Mouse (Mus musculus) stomach, embryonic 14.5 days (tissue): Measurements from ENCODE around the gene Elovl1. TPM values are rescaled to one million over a fixed set of nuclear protein-coding genes. Genes with fewer than 3 reads are reported as not detected.

ENCODE experiments used
- ATAC-seq: fragments of 200-750 bp; cut with Nextera tagmentation; 2 replicates; pipeline ENCODE4 v1.8.0; 2017; ENCODE audit warnings: low read depth, moderate TSS enrichment; ENCODE audit not compliant: insufficient number of reproducible peaks, insufficient read depth, low FRiP score
- H3K27ac ChIP-seq: fragments of 300-500 bp; sonication (generic); 2 replicates; pipeline ENCODE4 v1.5.1; 2014; ENCODE audit warnings: mild to moderate bottlenecking, low read length, moderate library complexity, mixed read lengths
- H3K27me3 ChIP-seq: fragments of 300-500 bp; sonication (generic); 2 replicates; pipeline ENCODE4 v1.6.1; 2014; ENCODE audit warnings: low read length, control low read depth, mixed read lengths; ENCODE audit not compliant: control insufficient read depth, insufficient read depth
- H3K36me3 ChIP-seq: fragments of 300-500 bp; sonication (generic); 2 replicates; pipeline ENCODE4 v1.6.1; 2014; ENCODE audit warnings: mild to moderate bottlenecking, control low read depth, low read length, moderate library complexity, mixed read lengths; ENCODE audit not compliant: control insufficient read depth, insufficient read depth
- H3K4me1 ChIP-seq: fragments of 300-500 bp; sonication (generic); 2 replicates; pipeline ENCODE4 v1.6.1; 2014; ENCODE audit warnings: low read length, control low read depth, mixed read lengths; ENCODE audit not compliant: control insufficient read depth, insufficient read depth
- H3K4me2 ChIP-seq: fragments of 300-500 bp; sonication (generic); replicated peaks from 2 replicates; pipeline ENCODE4 v1.6.1; 2014; ENCODE audit warnings: low read depth, low read length, control low read depth
- H3K4me3 ChIP-seq: fragments of 300-500 bp; sonication (generic); 2 replicates; pipeline ENCODE4 v1.5.1; 2014; ENCODE audit warnings: low read depth, low read length, control low read depth
- H3K9ac ChIP-seq: fragments of 300-500 bp; sonication (generic); replicated peaks from 2 replicates; pipeline ENCODE4 v1.6.1; 2014; ENCODE audit warnings: low read depth, mild to moderate bottlenecking, control low read depth, low read length, moderate library complexity, mixed read lengths
- H3K9me3 ChIP-seq: fragments of 300-500 bp; sonication (generic); 2 replicates; pipeline ENCODE4 v1.6.1; 2016; ENCODE audit warnings: low read depth, low read length, control low read depth; ENCODE audit not compliant: control insufficient read depth
- WGBS: fragments of 180-500 bp; shearing (Covaris S2); extraction: QIAGEN DNeasy Blood & Tissue Kit; methylation state at CpG from one replicate; pipeline ENCODE4 v1.1.7; 2014; 5-methylcytosine and 5-hydroxymethylcytosine counted together
- polyA plus RNA-seq: library from polyadenylated mRNA; unstranded; fragments of >200 nt; fragmentation: Nextera tagmentation; extraction: Ambion mirVana; gene quantifications from 2 replicates; pipeline ENCODE4 v1.2.1, GENCODE M21; 2014

Elovl1 gene
- 109 and 110 TPM in 2 replicates for polyA plus RNA-seq

DNA sequence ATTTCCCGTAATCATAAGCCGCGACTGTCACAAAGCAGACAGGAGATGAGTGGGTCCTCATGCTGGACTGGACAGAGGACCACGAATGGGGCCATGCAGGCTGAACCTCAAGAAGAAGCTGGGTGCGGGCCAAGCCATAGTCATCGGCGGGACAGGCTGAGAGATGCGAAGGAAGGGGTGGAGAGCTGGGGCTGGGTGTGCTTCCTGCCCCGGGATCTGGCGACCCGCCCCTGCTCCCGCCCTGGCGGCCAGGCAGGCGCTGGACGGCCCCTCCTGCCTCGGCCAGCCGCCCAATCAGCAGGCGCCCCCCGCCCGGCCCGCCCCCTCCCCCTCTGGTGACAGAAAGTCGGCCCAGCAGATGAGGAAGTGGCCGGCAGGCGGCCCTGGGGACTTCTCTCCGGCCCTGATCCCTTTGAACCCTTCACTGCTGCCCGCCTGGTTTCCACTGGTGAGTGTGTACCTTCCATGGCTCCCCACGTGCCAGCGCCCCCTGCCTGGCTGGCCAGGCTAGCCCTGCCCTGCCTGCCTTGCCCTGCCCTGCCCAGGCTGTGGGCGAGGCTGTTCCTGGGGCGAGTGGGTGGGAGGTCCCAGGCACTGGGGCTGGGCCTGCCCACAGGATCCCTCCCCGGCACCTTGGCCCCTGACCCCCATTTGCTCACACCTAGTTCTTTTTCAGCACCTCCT, at the start of gene Elovl1:
Gene Elovl1, plus strand, starts transcription at position 326 of the 684 bp plus-strand sequence.
- ATAC-seq = peak; percentile 96
- Histone ChIP-seq H3K4me1 (peaks cover 23% of the 10 kb centered on the region; the same call in 1 of the 2 replicates), H3K27ac (peak within 1 kb of the TSS; percentile 87), H3K9ac (peak within 1 kb of the TSS; percentile 76), H3K4me2 (peak within 1 kb of the TSS; percentile 88), H3K4me3 (peak within 1 kb of the TSS; percentile 76), H3K36me3 (peaks cover 21% of the 10 kb centered on the region), H3K9me3 (no peaks in the 10 kb centered on the region), H3K27me3 (no peaks in the 10 kb centered on the region)
- under 1% methylated on average over 21 of the region's 31 CpGs for WGBS

GRCm38 (mm10) chr4:118383271-118383670, 44.6 kb upstream of the Elovl1 start:
- no peaks in the 10 kb centered on the region for H3K9me3 ChIP-seq
- 90% methylated on average over 7 of the region's 7 CpGs for WGBS
- H3K4me2 ChIP-seq = no peak overlapping the region
- no peak overlapping the region for H3K27ac ChIP-seq
- peaks cover 72% of the 10 kb centered on the region for H3K36me3 ChIP-seq
- no peaks in the 10 kb centered on the region for H3K4me1 ChIP-seq
- H3K27me3 ChIP-seq = no peaks in the 10 kb centered on the region
- no peak overlapping the region for H3K9ac ChIP-seq
- no peak overlapping the region for H3K4me3 ChIP-seq
- ATAC-seq = no peak

DNA sequence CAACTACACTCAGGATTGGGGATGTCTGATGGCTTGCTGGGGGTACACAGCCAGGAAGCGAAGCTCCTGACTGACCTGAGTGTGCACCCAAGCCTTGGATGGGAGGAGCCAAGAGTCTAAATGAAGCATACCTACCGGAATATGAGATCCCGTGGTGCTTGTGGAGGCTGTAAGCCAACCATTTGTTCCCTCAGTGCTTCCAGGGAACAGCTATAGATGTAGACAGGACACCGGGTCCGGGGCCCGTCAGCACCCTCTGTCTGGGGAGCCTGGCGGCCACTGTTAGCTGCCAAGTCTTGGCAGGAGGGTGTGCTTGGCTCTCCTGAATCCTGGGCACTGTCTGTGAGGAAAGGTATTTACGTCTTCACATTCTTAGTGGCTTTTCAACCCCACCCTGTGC, 40.6 kb upstream of the Elovl1 start:
- no peaks in the 10 kb centered on the region for H3K4me1 ChIP-seq
- H3K9me3 ChIP-seq = no peaks in the 10 kb centered on the region
- H3K27ac ChIP-seq = no peak overlapping the region
- H3K4me2 ChIP-seq = no peak overlapping the region
- H3K27me3 ChIP-seq = no peaks in the 10 kb centered on the region
- H3K36me3 ChIP-seq = peaks cover 90% of the 10 kb centered on the region
- WGBS = 91% methylated on average over 8 of the region's 8 CpGs
- no peak for ATAC-seq
- no peak overlapping the region for H3K4me3 ChIP-seq
- no peak overlapping the region for H3K9ac ChIP-seq

DNA sequence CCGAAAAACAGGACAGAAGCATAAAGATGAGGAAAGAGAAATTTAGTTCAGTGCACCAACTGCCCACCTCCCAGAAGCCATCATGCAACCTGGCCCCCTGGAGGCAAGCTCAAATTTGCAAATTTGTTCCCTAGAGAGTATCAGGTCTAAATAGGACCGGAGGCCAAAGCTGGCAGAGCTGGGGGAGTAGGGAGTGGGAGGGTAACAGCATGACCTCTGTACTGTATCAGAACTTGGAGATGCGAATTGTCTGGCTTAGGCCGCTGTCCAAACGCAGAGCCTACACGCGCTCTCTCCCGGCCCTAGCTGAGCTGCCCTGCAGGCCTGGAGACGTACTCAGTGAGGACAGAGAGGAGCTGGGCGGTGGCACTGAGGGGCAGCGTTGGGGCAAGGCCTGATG, 37.7 kb upstream of the Elovl1 start:
- Histone ChIP-seq H3K27me3 (no peaks in the 10 kb centered on the region), H3K4me1 (no peaks in the 10 kb centered on the region), H3K9ac (no peak overlapping the region), H3K4me2 (no peak overlapping the region), H3K36me3 (peaks cover 95% of the 10 kb centered on the region), H3K27ac (no peak overlapping the region), H3K4me3 (no peak overlapping the region), H3K9me3 (no peaks in the 10 kb centered on the region)
- 92% methylated on average over 11 of the region's 11 CpGs for WGBS
- ATAC-seq = no peak

GRCm38 (mm10) chr4:118394505-118394904, 33.4 kb upstream of the Elovl1 start:
- Histone ChIP-seq H3K4me2 (no peak overlapping the region), H3K9ac (no peak overlapping the region), H3K9me3 (no peaks in the 10 kb centered on the region), H3K27ac (no peak overlapping the region), H3K27me3 (no peaks in the 10 kb centered on the region), H3K4me1 (no peaks in the 10 kb centered on the region), H3K36me3 (peaks cover 76% of the 10 kb centered on the region), H3K4me3 (no peak overlapping the region)
- ATAC-seq = no peak
- 86% methylated on average over 6 of the region's 6 CpGs for WGBS

DNA sequence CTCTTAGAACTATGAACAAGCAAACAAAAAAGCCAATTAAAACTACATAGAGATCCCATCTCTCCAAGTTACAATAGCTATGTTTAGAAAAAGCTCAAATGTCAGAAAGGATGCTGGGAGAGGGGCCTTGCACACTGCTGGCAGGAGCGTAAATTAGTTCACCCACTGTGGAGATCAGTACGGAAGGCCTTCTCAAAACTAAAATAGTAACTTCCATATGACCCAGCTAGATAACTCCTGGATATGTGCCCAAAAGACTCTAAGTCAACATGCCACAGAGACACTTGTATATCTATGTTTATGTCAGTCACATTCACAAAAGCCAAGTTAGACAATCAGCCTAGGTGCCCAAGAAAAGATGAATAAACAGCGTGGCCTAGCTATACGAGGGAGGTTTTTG, 32.6 kb upstream of the Elovl1 start:
- no peaks in the 10 kb centered on the region for H3K27me3 ChIP-seq
- peaks cover 77% of the 10 kb centered on the region for H3K36me3 ChIP-seq
- H3K9me3 ChIP-seq = no peaks in the 10 kb centered on the region
- ATAC-seq = no peak
- H3K27ac ChIP-seq = no peak overlapping the region
- no peak overlapping the region for H3K4me3 ChIP-seq
- no peaks in the 10 kb centered on the region for H3K4me1 ChIP-seq
- 89% methylated on average over 4 of the region's 4 CpGs for WGBS
- no peak overlapping the region for H3K9ac ChIP-seq
- no peak overlapping the region for H3K4me2 ChIP-seq

- Histone ChIP-seq H3K4me2 (no peak overlapping the region), H3K27me3 (no peaks in the 10 kb centered on the region), H3K27ac (no peak overlapping the region), H3K36me3 (peaks cover 73% of the 10 kb centered on the region), H3K9me3 (no peaks in the 10 kb centered on the region), H3K4me1 (no peaks in the 10 kb centered on the region), H3K9ac (no peak overlapping the region), H3K4me3 (no peak overlapping the region)
- ATAC-seq = no peak
- WGBS = 74% methylated on average over 3 of the region's 3 CpGs
Measured at GRCm38 (mm10) chr4:118396433-118396832, 31.5 kb upstream of the Elovl1 start.

DNA sequence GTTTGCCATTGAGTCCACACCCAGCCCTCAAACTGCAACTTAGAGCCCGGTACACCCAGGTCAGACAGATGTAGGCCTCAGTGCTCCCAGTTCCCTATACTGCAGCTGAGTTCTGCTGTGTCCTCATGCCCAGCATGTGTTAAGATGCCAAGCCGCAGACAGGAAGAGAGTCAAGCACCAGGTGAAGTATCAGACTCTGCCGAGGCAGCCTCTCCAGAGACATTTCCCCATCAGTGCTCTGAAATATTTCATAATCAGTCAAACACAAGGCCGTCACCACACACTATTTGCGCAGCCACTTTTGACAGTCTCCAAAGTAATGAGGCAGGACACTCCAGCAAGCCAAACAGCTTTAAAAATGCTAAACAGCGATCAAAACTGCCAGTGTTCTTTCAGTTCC, 29.5 kb upstream of the Elovl1 start:
- Histone ChIP-seq H3K4me2 (no peak overlapping the region), H3K27ac (no peak overlapping the region), H3K9ac (no peak overlapping the region), H3K9me3 (no peaks in the 10 kb centered on the region), H3K27me3 (no peaks in the 10 kb centered on the region), H3K36me3 (peaks cover 71% of the 10 kb centered on the region), H3K4me1 (no peaks in the 10 kb centered on the region), H3K4me3 (no peak overlapping the region)
- WGBS = 90% methylated on average over 6 of the region's 6 CpGs
- no peak for ATAC-seq

DNA sequence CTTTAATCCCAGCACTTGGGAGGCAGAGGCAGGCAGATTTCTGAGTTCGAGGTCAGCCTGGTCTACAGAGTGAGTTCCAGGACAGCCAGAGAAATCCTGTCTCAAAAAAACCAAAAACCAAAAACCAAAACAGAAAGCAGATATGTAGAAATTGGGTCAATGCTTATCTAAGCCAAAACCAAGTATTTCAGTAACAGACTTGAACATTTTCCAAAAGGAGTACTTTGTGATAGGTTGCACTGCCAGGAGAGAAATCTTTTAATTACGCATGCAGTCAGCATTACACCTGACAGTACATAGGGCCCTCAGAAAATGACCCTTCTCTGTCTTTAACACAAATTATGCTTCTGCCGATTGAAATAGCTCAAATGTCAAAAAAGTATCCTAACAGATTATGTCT, 26.5 kb upstream of the Elovl1 start:
- Histone ChIP-seq H3K9ac (no peak overlapping the region), H3K4me2 (no peak overlapping the region), H3K4me1 (no peaks in the 10 kb centered on the region), H3K27ac (no peak overlapping the region), H3K36me3 (peaks cover 58% of the 10 kb centered on the region), H3K4me3 (no peak overlapping the region), H3K9me3 (no peaks in the 10 kb centered on the region), H3K27me3 (no peaks in the 10 kb centered on the region)
- ATAC-seq = no peak
- 87% methylated on average over 3 of the region's 3 CpGs for WGBS
